Mouse (Mus musculus) intestine, postnatal 0 days (tissue): Measurements from ENCODE around the gene Wdr95. TPM values are rescaled to one million over a fixed set of nuclear protein-coding genes. Genes with fewer than 3 reads are reported as not detected.

ENCODE experiments used
- ATAC-seq: fragments of 200-750 bp; cut with Nextera tagmentation; 2 replicates; pipeline ENCODE4 v1.8.0; 2017; ENCODE audit warnings: mild to moderate bottlenecking, moderate TSS enrichment, moderate library complexity
- H3K27ac ChIP-seq: fragments of 300-500 bp; sonication (generic); 2 replicates; pipeline ENCODE4 v1.5.1; 2014; ENCODE audit warnings: mild to moderate bottlenecking, low read depth, low read length, moderate library complexity
- H3K27me3 ChIP-seq: fragments of 300-500 bp; sonication (generic); replicated peaks from 2 replicates; pipeline ENCODE4 v1.6.1; 2014; ENCODE audit warnings: low read length, mixed read lengths; ENCODE audit not compliant: control insufficient read depth, insufficient read depth
- H3K36me3 ChIP-seq: fragments of 300-500 bp; sonication (generic); 2 replicates; pipeline ENCODE4 v1.6.1; 2014; ENCODE audit warnings: mild to moderate bottlenecking, moderate library complexity; ENCODE audit not compliant: control insufficient read depth, insufficient read depth
- H3K4me1 ChIP-seq: fragments of 300-500 bp; sonication (generic); replicated peaks from 2 replicates; pipeline ENCODE4 v1.6.1; 2014; ENCODE audit warnings: antibody characterized with exemption, low read length, mixed read lengths; ENCODE audit not compliant: control insufficient read depth, insufficient read depth
- H3K4me2 ChIP-seq: fragments of 300-500 bp; sonication (generic); replicated peaks from 2 replicates; pipeline ENCODE4 v1.6.1; 2014; ENCODE audit warnings: low read depth, mild to moderate bottlenecking, moderate library complexity
- H3K4me3 ChIP-seq: fragments of 300-500 bp; sonication (generic); 2 replicates; pipeline ENCODE4 v1.5.1; 2014; ENCODE audit warnings: low read depth, low read length
- H3K9ac ChIP-seq: fragments of 300-500 bp; sonication (generic); 2 replicates; pipeline ENCODE4 v1.6.1; 2014; ENCODE audit warnings: mild to moderate bottlenecking, low read depth, low read length
- H3K9me3 ChIP-seq: fragments of 300-500 bp; sonication (generic); 2 replicates; pipeline ENCODE4 v1.6.1; 2016; ENCODE audit warnings: mixed run types; ENCODE audit not compliant: control insufficient read depth
- CTCF ChIP-seq: sonication (generic); IDR thresholded peaks from 2 replicates; pipeline ENCODE4 v1.5.1; 2016; ENCODE audit warnings: low read depth, mild to moderate bottlenecking, control low read depth, antibody characterized with exemption, moderate library complexity
- WGBS: fragments of 180-500 bp; shearing (Covaris S2); extraction: QIAGEN DNeasy Blood & Tissue Kit; methylation state at CpG from one replicate; pipeline ENCODE4 v1.1.7; 2014; 5-methylcytosine and 5-hydroxymethylcytosine counted together
- polyA plus RNA-seq: library from polyadenylated mRNA; unstranded; fragments of >200 nt; fragmentation: Nextera tagmentation; extraction: Ambion mirVana; gene quantifications from 2 replicates; pipeline ENCODE4 v1.2.1, GENCODE M21; 2015

The Wdr95 gene
- polyA plus RNA-seq, 1 experiment from 2014 or later: not detected

DNA sequence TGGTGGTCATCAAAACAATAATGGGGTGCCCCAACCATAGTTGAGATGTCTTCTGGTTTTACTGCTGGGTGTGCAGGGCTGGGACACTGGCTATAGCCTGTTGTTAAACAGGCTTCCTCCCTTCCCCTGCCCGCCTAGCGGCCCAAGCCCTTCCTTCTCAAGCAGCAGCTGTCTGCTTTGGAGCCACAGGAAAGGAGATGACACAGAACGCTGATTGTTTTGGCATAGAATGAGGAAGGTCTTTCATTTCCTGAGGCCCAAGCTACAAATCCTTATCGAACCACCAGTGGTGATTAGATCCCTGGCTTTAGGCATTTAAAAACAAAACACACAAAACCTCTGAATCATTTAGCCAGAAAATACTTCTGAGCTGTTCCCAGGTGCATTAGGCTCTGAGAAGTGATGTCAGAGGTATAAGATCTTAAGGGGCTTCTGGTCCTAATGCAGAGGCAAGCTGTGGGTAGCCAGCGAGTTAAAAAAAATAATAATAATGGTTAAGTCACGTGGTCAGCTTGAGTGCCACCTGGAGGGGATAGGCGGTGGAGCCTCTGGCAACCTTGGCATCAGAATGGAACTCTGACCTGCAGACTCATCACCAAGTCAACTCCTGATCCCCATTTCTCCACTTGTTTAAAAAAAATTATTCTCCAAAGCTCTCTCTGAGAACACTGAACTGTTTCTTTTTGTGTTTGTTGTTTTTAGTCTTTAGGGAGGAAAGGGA is 60.5 kb downstream of the Wdr95 start:
- H3K27me3 ChIP-seq: no peaks in the 10 kb centered on the region
- no peak overlapping the region for H3K4me2 ChIP-seq
- no peak overlapping the region for H3K4me3 ChIP-seq
- peaks cover 3% of the 10 kb centered on the region; the same call in 1 of the 2 replicates for H3K9me3 ChIP-seq
- no peak overlapping the region for H3K27ac ChIP-seq
- H3K9ac ChIP-seq: no peak overlapping the region
- H3K36me3 ChIP-seq: no peaks in the 10 kb centered on the region
- WGBS: 47% methylated on average over 7 of the region's 7 CpGs
- H3K4me1 ChIP-seq: 0 out of 2 replicates have a peak, but pooled peaks cover 4% of the 10 kb centered on the region
- ATAC-seq: no peak
- no peak for TF ChIP-seq CTCF

DNA sequence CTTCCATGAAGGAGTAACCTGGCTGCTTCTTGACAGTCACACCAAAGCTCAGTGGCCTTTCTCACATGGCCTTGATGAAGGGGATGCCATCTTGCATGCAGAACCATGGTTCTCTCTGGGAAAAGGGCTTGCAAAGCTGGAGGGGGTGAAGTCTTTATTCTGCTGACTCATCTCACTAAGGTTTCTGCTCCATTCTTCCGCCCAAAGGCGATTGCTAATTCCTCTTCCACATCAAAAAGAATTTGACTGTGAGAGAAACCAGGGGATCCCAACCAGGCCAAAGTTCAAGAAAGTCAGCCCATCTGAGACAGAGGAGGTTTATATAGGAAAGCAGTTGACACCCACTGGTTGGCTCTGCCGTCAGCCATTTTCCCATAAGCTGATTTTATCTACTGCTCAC is 61.5 kb downstream of the Wdr95 start:
- WGBS: 48% methylated on average over 3 of the region's 3 CpGs
- TF ChIP-seq CTCF: no peak

DNA sequence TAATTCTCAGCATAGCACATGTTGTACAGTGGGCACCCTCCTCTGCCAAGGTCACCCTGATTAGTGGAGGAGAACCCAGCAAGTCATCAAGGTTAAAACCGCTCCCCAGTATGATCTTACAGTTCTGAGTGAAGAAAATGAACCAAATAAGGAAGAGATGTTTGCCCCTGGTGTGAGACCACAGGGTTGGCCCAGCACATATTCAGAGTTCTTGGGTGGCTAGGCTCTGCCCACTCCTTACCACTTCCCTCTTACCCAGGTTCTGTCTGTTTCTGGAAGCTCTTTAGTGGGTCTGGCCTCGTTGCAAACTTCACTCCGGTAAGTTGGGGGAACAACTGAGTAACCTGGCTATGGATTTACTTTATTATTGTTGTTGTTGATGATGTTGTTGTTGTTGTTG is 65.7 kb downstream of the Wdr95 start:
- no peaks in the 10 kb centered on the region for H3K4me1 ChIP-seq
- no peak overlapping the region for H3K27ac ChIP-seq
- no peaks in the 10 kb centered on the region for H3K27me3 ChIP-seq
- H3K36me3 ChIP-seq: no peaks in the 10 kb centered on the region
- ATAC-seq: no peak
- WGBS: 85% methylated on average over 3 of the region's 3 CpGs
- peaks cover 3% of the 10 kb centered on the region; the same call in 1 of the 2 replicates for H3K9me3 ChIP-seq
- no peak overlapping the region for H3K4me2 ChIP-seq
- H3K4me3 ChIP-seq: no peak overlapping the region
- TF ChIP-seq CTCF: no peak
- H3K9ac ChIP-seq: no peak overlapping the region

More for the DNA sequence above, 61.5 kb downstream of the Wdr95 start:
- peaks cover 3% of the 10 kb centered on the region; the same call in 1 of the 2 replicates for H3K9me3 ChIP-seq
- H3K4me1 ChIP-seq: no peaks in the 10 kb centered on the region
- H3K27ac ChIP-seq: no peak overlapping the region
- no peak overlapping the region for H3K4me3 ChIP-seq
- no peak overlapping the region for H3K9ac ChIP-seq
- H3K4me2 ChIP-seq: no peak overlapping the region
- H3K36me3 ChIP-seq: no peaks in the 10 kb centered on the region
- no peak for ATAC-seq
- H3K27me3 ChIP-seq: no peaks in the 10 kb centered on the region

DNA sequence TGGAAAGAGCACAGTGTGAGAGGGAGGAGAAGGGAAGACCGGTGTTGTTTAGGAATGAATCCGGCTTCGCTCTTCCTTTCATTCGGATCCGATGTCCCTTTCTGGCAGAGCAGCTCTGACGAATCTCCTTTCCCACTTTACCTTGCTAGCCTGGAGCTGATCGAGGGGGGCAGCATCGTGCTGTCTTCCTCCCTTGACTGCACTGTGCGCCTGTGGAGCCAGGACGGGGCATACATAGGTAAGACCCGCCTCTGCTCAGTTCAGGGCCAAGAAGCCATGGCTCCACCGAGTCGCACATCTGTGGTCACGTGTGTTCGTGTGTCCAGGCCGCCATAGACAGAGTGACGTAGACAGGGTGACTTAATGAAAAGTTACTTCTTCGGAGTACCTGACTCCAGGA is 68.9 kb downstream of the Wdr95 start:
- no peaks in the 10 kb centered on the region for H3K4me1 ChIP-seq
- H3K36me3 ChIP-seq: no peaks in the 10 kb centered on the region
- H3K4me2 ChIP-seq: no peak overlapping the region
- no peak overlapping the region for H3K27ac ChIP-seq
- ATAC-seq: no peak
- H3K4me3 ChIP-seq: no peak overlapping the region
- no peak overlapping the region for H3K9ac ChIP-seq
- H3K27me3 ChIP-seq: no peaks in the 10 kb centered on the region
- 50% methylated on average over 18 of the region's 18 CpGs for WGBS
- no peak for TF ChIP-seq CTCF
- H3K9me3 ChIP-seq: no peaks in the 10 kb centered on the region

- no peak for TF ChIP-seq CTCF
- no peak overlapping the region for H3K4me3 ChIP-seq
- H3K27ac ChIP-seq: no peak overlapping the region
- no peaks in the 10 kb centered on the region for H3K36me3 ChIP-seq
- no peaks in the 10 kb centered on the region for H3K4me1 ChIP-seq
- H3K4me2 ChIP-seq: no peak overlapping the region
- no peak overlapping the region for H3K9ac ChIP-seq
- H3K27me3 ChIP-seq: no peaks in the 10 kb centered on the region
- no peak for ATAC-seq
- 95% methylated on average over 3 of the region's 3 CpGs for WGBS
- H3K9me3 ChIP-seq: no peaks in the 10 kb centered on the region
Observed at GRCm38 (mm10) chr5:149601996-149602395, 73.5 kb downstream of the Wdr95 start.

DNA sequence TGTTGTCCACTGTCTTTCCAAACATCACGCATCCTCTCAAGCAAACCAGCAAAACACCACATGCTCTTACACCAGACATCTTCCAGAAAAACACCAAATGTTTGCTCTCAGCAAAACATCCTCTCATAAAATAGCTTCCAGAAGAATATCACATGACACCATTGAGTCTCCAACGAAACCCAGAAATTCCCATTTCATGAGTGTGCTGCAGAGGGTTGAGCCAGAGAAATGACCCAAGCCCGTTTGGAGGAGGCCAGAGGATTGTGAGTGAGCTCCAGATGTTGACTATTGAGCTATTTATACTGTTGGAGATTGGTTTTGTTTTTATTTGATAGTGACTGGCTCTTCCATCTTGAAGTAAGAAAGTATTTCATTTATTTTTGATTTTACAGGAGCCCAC is 74.8 kb downstream of the Wdr95 start:
- ATAC-seq: no peak
- H3K9ac ChIP-seq: no peak overlapping the region
- H3K4me2 ChIP-seq: no peak overlapping the region
- H3K9me3 ChIP-seq: no peaks in the 10 kb centered on the region
- H3K36me3 ChIP-seq: no peaks in the 10 kb centered on the region
- no peak for TF ChIP-seq CTCF
- H3K4me1 ChIP-seq: no peaks in the 10 kb centered on the region
- H3K27me3 ChIP-seq: no peaks in the 10 kb centered on the region
- no peak overlapping the region for H3K4me3 ChIP-seq
- 64% methylated on average over 3 of the region's 3 CpGs for WGBS
- H3K27ac ChIP-seq: no peak overlapping the region
